Mouse (Mus musculus) liver, embryonic 14.5 days (tissue): ENCODE measurements at regions not wholly inside any gene's neighbourhood (a gene's known extent, or its start where the extent isn't known, plus 50 kb on each side); places are given as distances from the start of the nearest gene placed in this dataset.

Source experiments
- CTCF ChIP-seq: IDR thresholded peaks from 2 replicates; pipeline ENCODE4 v1.5.1; 2016; ENCODE audit warnings: antibody characterized with exemption, low read depth, control low read depth
- EP300 ChIP-seq: IDR thresholded peaks from 2 replicates; pipeline ENCODE4 v1.6.1; 2016; ENCODE audit warnings: antibody characterized with exemption, low read depth

DNA sequence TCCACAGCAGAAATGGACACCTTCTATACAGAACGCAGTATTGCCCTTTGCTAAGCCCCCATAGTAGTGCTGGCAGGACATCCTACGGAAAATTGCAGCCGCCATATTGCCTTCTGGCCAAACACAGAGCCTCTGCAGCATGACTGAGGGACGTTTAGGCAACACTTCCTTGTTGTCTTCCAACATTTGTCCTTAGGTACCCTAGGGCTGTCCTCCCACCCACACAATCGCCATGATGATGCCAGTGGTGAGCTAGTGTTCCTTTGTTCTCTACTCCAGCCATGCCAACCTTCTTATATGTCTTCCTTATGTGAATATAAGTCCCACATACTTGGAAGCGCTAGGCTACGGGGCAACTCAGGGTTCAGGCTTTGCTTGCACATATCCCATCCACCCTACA lies 375.0 kb upstream of the Pik3r1 start:
- no peak for TF ChIP-seq CTCF
- TF ChIP-seq EP300, result no peak
